Mouse (Mus musculus): ENCODE results near the gene Olfr74. TPM values are rescaled to one million over a fixed set of nuclear protein-coding genes. Genes with fewer than 3 reads are reported as not detected.
"Not testable (repeated sequence)": the region's sequence is repeated elsewhere in the genome, so short reads cannot be mapped to it uniquely, and the experiment has no call there.

Olfr74 gene
- not detected in 2 replicates for polyA plus RNA-seq (2016; fragmentation: Nextera tagmentation; extraction: Ambion mirVana)

- 84% methylated on average over 3 of the region's 3 CpGs for WGBS
- no peaks in the 10 kb centered on the region for H3K27me3 ChIP-seq (ENCODE audit: insufficient read depth, poor library complexity, severe bottlenecking)
- no peaks in the 10 kb centered on the region for H3K4me1 ChIP-seq (replicated peaks)
- no peak within 1 kb of the TSS for H3K4me3 ChIP-seq
- no peaks in the 10 kb centered on the region for H3K9me3 ChIP-seq
- no peak within 1 kb of the TSS for H3K27ac ChIP-seq
- H3K36me3 ChIP-seq: no peaks in the 10 kb centered on the region
- no peak for DNase-seq (ENCODE audit: low spot score)
These were observed at the start of gene Olfr74 for GRCm38 (mm10) chr2:87974563-87974962. Gene Olfr74 (minus strand): TSS chr2:87974663.

- H3K4me1 ChIP-seq (replicated peaks); H3K9me3 ChIP-seq; H3K27me3 ChIP-seq (ENCODE audit: insufficient read depth, poor library complexity, severe bottlenecking); H3K4me3 ChIP-seq; DNase-seq (ENCODE audit: low spot score); H3K36me3 ChIP-seq; H3K27ac ChIP-seq: not testable (repeated sequence)
- WGBS: 86% methylated on average over 1 of the region's 1 CpGs
These were observed 48.0 kb upstream of the Olfr74 start, which contains the start of gene Olfr1161 for GRCm38 (mm10) chr2:88022474-88022873. Gene Olfr1161 (plus strand): TSS chr2:88022774.

- no peak for DNase-seq (ENCODE audit: low spot score)
- Histone ChIP-seq H3K27ac (no peak within 1 kb of the TSS), H3K4me1 (replicated peaks) (no peaks in the 10 kb centered on the region), H3K9me3 (no peaks in the 10 kb centered on the region), H3K36me3 (no peaks in the 10 kb centered on the region), H3K4me3 (no peak within 1 kb of the TSS), H3K27me3 (ENCODE audit: insufficient read depth, poor library complexity, severe bottlenecking) (no peaks in the 10 kb centered on the region)
These were observed 33.3 kb upstream of the Olfr74 start, which contains the start of gene Olfr1160 for GRCm38 (mm10) chr2:88007515-88008318. Gene Olfr1160 (minus strand): TSS chr2:88008268.

- Histone ChIP-seq H3K9me3 (no peaks in the 10 kb centered on the region), H3K4me3 (no peak within 1 kb of the TSS), H3K4me1 (replicated peaks) (no peaks in the 10 kb centered on the region), H3K27ac (no peak within 1 kb of the TSS), H3K27me3 (ENCODE audit: insufficient read depth, poor library complexity, severe bottlenecking) (no peaks in the 10 kb centered on the region), H3K36me3 (no peaks in the 10 kb centered on the region)
- DNase-seq (ENCODE audit: low spot score): no peak
These were observed 15.3 kb upstream of the Olfr74 start, which contains the start of gene Olfr1158 for GRCm38 (mm10) chr2:87989813-87990212. Gene Olfr1158 (plus strand): TSS chr2:87990113.

- Histone ChIP-seq H3K27me3 (ENCODE audit: insufficient read depth, poor library complexity, severe bottlenecking) (no peaks in the 10 kb centered on the region), H3K27ac (no peak within 1 kb of the TSS), H3K36me3 (no peaks in the 10 kb centered on the region), H3K4me3 (no peak within 1 kb of the TSS), H3K9me3 (no peaks in the 10 kb centered on the region), H3K4me1 (replicated peaks) (no peaks in the 10 kb centered on the region)
- no peak for DNase-seq (ENCODE audit: low spot score)
- 96% methylated on average over 4 of the region's 4 CpGs for WGBS
These were observed 6.3 kb downstream of the Olfr74 start, which contains the start of gene Olfr1157 for GRCm38 (mm10) chr2:87968199-87968598. Gene Olfr1157 (minus strand): TSS chr2:87968299.

GRCm38 (mm10) chr2:87953000-87953399, 21.5 kb downstream of the Olfr74 start, which contains the start of gene Olfr1156:
Gene Olfr1156 (minus strand): TSS chr2:87953100.
- H3K4me1 ChIP-seq (replicated peaks): no peaks in the 10 kb centered on the region
- H3K4me3 ChIP-seq: no peak within 1 kb of the TSS
- no peak within 1 kb of the TSS for H3K27ac ChIP-seq
- no peaks in the 10 kb centered on the region for H3K9me3 ChIP-seq
- no peaks in the 10 kb centered on the region for H3K27me3 ChIP-seq (ENCODE audit: insufficient read depth, poor library complexity, severe bottlenecking)
- no peaks in the 10 kb centered on the region for H3K36me3 ChIP-seq
- DNase-seq (ENCODE audit: low spot score): no peak

GRCm38 (mm10) chr2:87945037-87945436, 29.4 kb downstream of the Olfr74 start, which contains the start of gene Olfr1155:
Gene Olfr1155 (minus strand): TSS chr2:87945137.
- no peaks in the 10 kb centered on the region for H3K36me3 ChIP-seq
- 90% methylated on average over 1 of the region's 1 CpGs for WGBS
- H3K4me1 ChIP-seq (replicated peaks): no peaks in the 10 kb centered on the region

More at GRCm38 (mm10) chr2:87945037-87945436, 29.4 kb downstream of the Olfr74 start, which contains the start of gene Olfr1155:
- H3K4me3 ChIP-seq: no peak within 1 kb of the TSS
- H3K9me3 ChIP-seq: no peaks in the 10 kb centered on the region
- H3K27me3 ChIP-seq (ENCODE audit: insufficient read depth, poor library complexity, severe bottlenecking): no peaks in the 10 kb centered on the region
- no peak for DNase-seq (ENCODE audit: low spot score)
- no peak within 1 kb of the TSS for H3K27ac ChIP-seq

Other genes starting within 250 kb of the Olfr74 start
- not detected in 2 replicates for gene Olfr1138, start 234.7 kb downstream of the Olfr74 start, polyA plus RNA-seq (2016; fragmentation: Nextera tagmentation; extraction: Ambion mirVana)
- gene Olfr1140, start 230.9 kb downstream of the Olfr74 start, polyA plus RNA-seq (2016; fragmentation: Nextera tagmentation; extraction: Ambion mirVana): not detected in 2 replicates
- not detected in 2 replicates for gene Olfr1141, start 220.7 kb downstream of the Olfr74 start, polyA plus RNA-seq (2016; fragmentation: Nextera tagmentation; extraction: Ambion mirVana)
- not detected in 2 replicates for gene Olfr152, start 195.2 kb downstream of the Olfr74 start, polyA plus RNA-seq (2016; fragmentation: Nextera tagmentation; extraction: Ambion mirVana)
- gene Olfr1143, start 174.1 kb downstream of the Olfr74 start, polyA plus RNA-seq (2016; fragmentation: Nextera tagmentation; extraction: Ambion mirVana): not detected in 2 replicates
- not detected in 2 replicates for gene Olfr1145, start 164.8 kb downstream of the Olfr74 start, polyA plus RNA-seq (2016; fragmentation: Nextera tagmentation; extraction: Ambion mirVana)
- not detected in 2 replicates for gene Olfr1148, start 144.1 kb downstream of the Olfr74 start, polyA plus RNA-seq (2016; fragmentation: Nextera tagmentation; extraction: Ambion mirVana)
- gene Olfr1150-ps1, start 130.7 kb downstream of the Olfr74 start, polyA plus RNA-seq (2016; fragmentation: Nextera tagmentation; extraction: Ambion mirVana): not detected in 2 replicates
- not detected in 2 replicates for gene Olfr1151, start 118.8 kb downstream of the Olfr74 start, polyA plus RNA-seq (2016; fragmentation: Nextera tagmentation; extraction: Ambion mirVana)
- not detected in 2 replicates for gene Olfr1152, start 108.2 kb downstream of the Olfr74 start, polyA plus RNA-seq (2016; fragmentation: Nextera tagmentation; extraction: Ambion mirVana)
- gene Olfr1153, start 79.7 kb downstream of the Olfr74 start, polyA plus RNA-seq (2016; fragmentation: Nextera tagmentation; extraction: Ambion mirVana): not detected in 2 replicates
- not detected in 2 replicates for gene Olfr1154, start 69.5 kb downstream of the Olfr74 start, polyA plus RNA-seq (2016; fragmentation: Nextera tagmentation; extraction: Ambion mirVana)
- not detected in 2 replicates for gene Olfr1155, start 29.5 kb downstream of the Olfr74 start, polyA plus RNA-seq (2016; fragmentation: Nextera tagmentation; extraction: Ambion mirVana)
- not detected in 2 replicates for gene Olfr1156, start 21.6 kb downstream of the Olfr74 start, polyA plus RNA-seq (2016; fragmentation: Nextera tagmentation; extraction: Ambion mirVana)
- not detected in 2 replicates for gene Olfr1157, start 6.4 kb downstream of the Olfr74 start, polyA plus RNA-seq (2016; fragmentation: Nextera tagmentation; extraction: Ambion mirVana)
- gene Olfr1158, start 15.4 kb upstream of the Olfr74 start, polyA plus RNA-seq (2016; fragmentation: Nextera tagmentation; extraction: Ambion mirVana): not detected in 2 replicates
- gene Olfr1160, start 33.6 kb upstream of the Olfr74 start, polyA plus RNA-seq (2016; fragmentation: Nextera tagmentation; extraction: Ambion mirVana): not detected in 2 replicates
- not detected in 2 replicates for gene Olfr1161, start 48.1 kb upstream of the Olfr74 start, polyA plus RNA-seq (2016; fragmentation: Nextera tagmentation; extraction: Ambion mirVana)
- not detected in 2 replicates for gene Olfr73, start 63.0 kb upstream of the Olfr74 start, polyA plus RNA-seq (2016; fragmentation: Nextera tagmentation; extraction: Ambion mirVana)
- gene Olfr1162, start 76.5 kb upstream of the Olfr74 start, polyA plus RNA-seq (2016; fragmentation: Nextera tagmentation; extraction: Ambion mirVana): not detected in 2 replicates
- not detected in 2 replicates for gene Olfr1163, start 97.2 kb upstream of the Olfr74 start, polyA plus RNA-seq (2016; fragmentation: Nextera tagmentation; extraction: Ambion mirVana)
- not detected in 2 replicates for gene Olfr1164, start 119.3 kb upstream of the Olfr74 start, polyA plus RNA-seq (2016; fragmentation: Nextera tagmentation; extraction: Ambion mirVana)
- not detected in 2 replicates for gene Olfr1166, start 153.6 kb upstream of the Olfr74 start, polyA plus RNA-seq (2016; fragmentation: Nextera tagmentation; extraction: Ambion mirVana)
- gene Olfr1167, start 180.5 kb upstream of the Olfr74 start, polyA plus RNA-seq (2016; fragmentation: Nextera tagmentation; extraction: Ambion mirVana): not detected in 2 replicates
- gene Olfr1168, start 207.2 kb upstream of the Olfr74 start, polyA plus RNA-seq (2016; fragmentation: Nextera tagmentation; extraction: Ambion mirVana): not detected in 2 replicates

Measured in hindbrain, embryonic 10.5 days (tissue).